Comparison of ENCODE assay signal across 9 mouse cellular contexts in genomic region chr7:24974893-24975595, GRCm38 (mm10). TPM values are rescaled to one million over a fixed set of nuclear protein-coding genes. Genes with fewer than 3 reads are reported as not detected.
A peak's percentile ranks its signal among the peaks of the same experiment; 100 is the strongest.
DNase-seq lines count a peak whose midpoint lies in the region; ATAC-seq and TF ChIP-seq lines count a peak whose summit lies in the region.
"Had no signal": no experiment of that assay in that cellular context is flagged by ENCODE, and none has a peak within 500 bp of the region (broad histone marks: within the 10 kb centered on the region; RNA-seq: fewer than 3 reads in every experiment).

No protein-coding gene starts in this region.

- no peak for ATAC-seq in kidney, embryonic 16.5 days (ENCODE audit: low FRiP score, low TSS enrichment)
- ATAC-seq in lung, embryonic 14.5 days (ENCODE audit: insufficient read depth) = no peak

- TF ChIP-seq POLR2A in kidney, adult 2 months (IDR thresholded peaks at IDR 0.05; ENCODE audit: low read depth, low read length) = no peak
- TF ChIP-seq POLR2A in ES-Bruce4 (IDR thresholded peaks at IDR 0.05; ENCODE audit: insufficient read depth, low read length) = no peak

- peaks cover 7% of the 10 kb centered on the region; the same call in 1 of the 2 replicates for H3K4me1 ChIP-seq in kidney, adult 2 months (ENCODE audit: control insufficient read depth, insufficient read depth, low read length)
- peaks cover 8% of the 10 kb centered on the region for H3K4me1 ChIP-seq in kidney, embryonic 16.5 days (ENCODE audit: insufficient read depth, low read length)
- H3K4me1 ChIP-seq in ES-Bruce4 (ENCODE audit: control insufficient read depth, insufficient read depth, low read length) = peaks cover 3% of the 10 kb centered on the region
- H3K4me1 ChIP-seq in lung, embryonic 14.5 days (ENCODE audit: insufficient read depth) = 0 out of 2 replicates have a peak, but pooled peaks cover 3% of the 10 kb centered on the region

- H3K4me2 ChIP-seq in kidney, embryonic 16.5 days (replicated peaks; ENCODE audit: low read depth, low read length) = no peak overlapping the region
- no peak overlapping the region for H3K4me2 ChIP-seq in lung, embryonic 14.5 days

- intact Hi-C loops in heart, postnatal 14 days (cut with DNase I) = loop anchor here (5.0 to 10.0 kb wide), 3 partner anchors 73 to 340 kb away; partner anchors contain the start of genes Arhgef1 and Megf8
- intact Hi-C loops in gastrocnemius, postnatal 36 days (cut with DNase I) = loop anchor here (10.0 kb wide), 1 partner anchor 160 kb away; no protein-coding TSS in a partner anchor

- no peaks in the 10 kb centered on the region for H3K9me3 ChIP-seq in kidney, embryonic 16.5 days (ENCODE audit: low read length)
- no peaks in the 10 kb centered on the region for H3K9me3 ChIP-seq in ES-Bruce4 (replicated peaks; ENCODE audit: control insufficient read depth, insufficient read depth, low read length, poor library complexity, severe bottlenecking)
- H3K9me3 ChIP-seq in lung, embryonic 14.5 days (ENCODE audit: low read depth, low read length) = no peaks in the 10 kb centered on the region

- H3K9ac ChIP-seq in kidney, embryonic 16.5 days (replicated peaks; ENCODE audit: low read length) = no peak overlapping the region
- H3K9ac ChIP-seq in ES-Bruce4 (ENCODE audit: low read depth, poor library complexity, severe bottlenecking) = no peak overlapping the region
- no peak overlapping the region for H3K9ac ChIP-seq in lung, embryonic 14.5 days

- DNase-seq in kidney, adult 2 months = peak; percentile 34
- DNase-seq in brain, adult 2 months (ENCODE audit: low read depth, low spot score) = peak; percentile 69
- peak; percentile 32 to 45 for DNase-seq in heart, postnatal 14 days
- DNase-seq in lung, embryonic 14.5 days = peak; percentile 80
- DNase-seq in thymus, postnatal 14 days = peak; percentile 47
- no peak for DNase-seq in gastrocnemius, postnatal 36 days

- TF ChIP-seq CTCF in kidney, adult 2 months (conservative IDR thresholded peaks at IDR 0.05; ENCODE audit: insufficient read depth, insufficient read length, low read depth, low read length) = peak; percentile 44
- TF ChIP-seq CTCF in ES-Bruce4 (IDR thresholded peaks at IDR 0.05; ENCODE audit: low read depth, low read length) = peak; percentile 26
- TF ChIP-seq CTCF in lung, embryonic 14.5 days (IDR thresholded peaks at IDR 0.05; ENCODE audit: low read depth) = peak; percentile 74

- TF ChIP-seq EP300 in ES-Bruce4 (IDR thresholded peaks at IDR 0.05; ENCODE audit: insufficient read depth, low read depth, low read length) = no peak

- no peak overlapping the region for H3K27ac ChIP-seq in kidney, adult 2 months (ENCODE audit: insufficient read depth, low read depth, low read length)
- no peak overlapping the region for H3K27ac ChIP-seq in kidney, embryonic 16.5 days (ENCODE audit: low read length)
- H3K27ac ChIP-seq in ES-Bruce4 (ENCODE audit: insufficient read depth, low read length) = no peak overlapping the region
- H3K27ac ChIP-seq in lung, embryonic 14.5 days (ENCODE audit: low read depth) = no peak overlapping the region
- H3K27ac ChIP-seq: macrophage had no signal

- no peaks in the 10 kb centered on the region for H3K27me3 ChIP-seq in kidney, adult 2 months (replicated peaks; ENCODE audit: control insufficient read depth, insufficient read depth, low read length)
- H3K27me3 ChIP-seq in kidney, embryonic 16.5 days (ENCODE audit: insufficient read depth, low read length) = no peaks in the 10 kb centered on the region
- H3K27me3 ChIP-seq in ES-Bruce4 (ENCODE audit: control insufficient read depth, insufficient read depth, low read length, poor library complexity, severe bottlenecking) = no peaks in the 10 kb centered on the region
- no peaks in the 10 kb centered on the region for H3K27me3 ChIP-seq in lung, embryonic 14.5 days (ENCODE audit: insufficient read depth, low read length)

- WGBS in kidney, adult 2 months = 28% methylated on average over 9 of the region's 9 CpGs
- 30% methylated on average over 9 of the region's 9 CpGs for WGBS in kidney, embryonic 16.5 days
- WGBS in lung, embryonic 14.5 days = 28% methylated on average over 9 of the region's 9 CpGs

- no peak overlapping the region for H3K4me3 ChIP-seq in kidney, adult 2 months (ENCODE audit: insufficient read depth, low read depth, low read length)
- H3K4me3 ChIP-seq in kidney, embryonic 16.5 days (ENCODE audit: low read length) = no peak overlapping the region
- H3K4me3 ChIP-seq in ES-Bruce4 (ENCODE audit: low read depth, low read length) = no peak overlapping the region
- no peak overlapping the region for H3K4me3 ChIP-seq in lung, embryonic 14.5 days (ENCODE audit: low read depth, low read length)

- H3K36me3 ChIP-seq in kidney, adult 2 months (ENCODE audit: control insufficient read depth, insufficient read depth, low read length) = no peaks in the 10 kb centered on the region
- H3K36me3 ChIP-seq in kidney, embryonic 16.5 days (ENCODE audit: insufficient read depth, low read length) = no peaks in the 10 kb centered on the region
- H3K36me3 ChIP-seq in ES-Bruce4 (ENCODE audit: control insufficient read depth, insufficient read depth, low read length, poor library complexity, severe bottlenecking) = no peaks in the 10 kb centered on the region
- H3K36me3 ChIP-seq in lung, embryonic 14.5 days (ENCODE audit: insufficient read depth) = 0 out of 2 replicates have a peak, but pooled peaks cover 2% of the 10 kb centered on the region

RNA-seq across cellular contexts. Expression of gene Rabac1, which starts 2.5 kb away (rescaled TPM):
- 549 and 618 TPM in 2 replicates for polyA plus RNA-seq in kidney, adult 2 months (2012; rRNA removed)
- 183 and 199 TPM in 2 replicates for polyA plus RNA-seq in kidney, embryonic 16.5 days (2015; fragmentation: Nextera tagmentation; extraction: Ambion mirVana)
- 84.4 and 97.6 TPM in 2 replicates for polyA plus RNA-seq in ES-Bruce4 (2011; ENCODE audit: insufficient read depth, insufficient read length, low read depth, missing spikeins)
- total RNA-seq in heart, postnatal 14 days (2021) = 100 to 1,000 TPM; 289 to 303 TPM
- 130 and 131 TPM in 2 replicates for polyA plus RNA-seq in lung, embryonic 14.5 days (2014; fragmentation: Nextera tagmentation; extraction: Ambion mirVana)
- total RNA-seq in gastrocnemius, postnatal 36 days (2021) = 100 to 1,000 TPM; 188 to 189 TPM

RNA-seq across cellular contexts. Expression of gene Atp1a3, which starts 30.7 kb away (rescaled TPM):
- polyA plus RNA-seq in kidney, adult 2 months (2012; rRNA removed) = 1.4 and 1.8 TPM in 2 replicates
- 0.66 and 1.5 TPM in 2 replicates for polyA plus RNA-seq in kidney, embryonic 16.5 days (2015; fragmentation: Nextera tagmentation; extraction: Ambion mirVana)
- polyA plus RNA-seq in ES-Bruce4 (2011; ENCODE audit: insufficient read depth, insufficient read length, low read depth, missing spikeins) = 7.0 and 9.4 TPM in 2 replicates
- total RNA-seq in heart, postnatal 14 days (2021) = under 1 TPM; 0.62 to 0.80 TPM
- 0.74 and 0.89 TPM in 2 replicates for polyA plus RNA-seq in lung, embryonic 14.5 days (2014; fragmentation: Nextera tagmentation; extraction: Ambion mirVana)
- total RNA-seq in gastrocnemius, postnatal 36 days (2021) = under 1 TPM; 0.08 to 0.15 TPM

RNA-seq across cellular contexts. Expression of gene Gm4881, which starts 30.8 kb away (rescaled TPM):
- not detected in 2 replicates for polyA plus RNA-seq in kidney, adult 2 months (2012; rRNA removed)
- not detected in 2 replicates for polyA plus RNA-seq in kidney, embryonic 16.5 days (2015; fragmentation: Nextera tagmentation; extraction: Ambion mirVana)
- not detected in 2 replicates for polyA plus RNA-seq in ES-Bruce4 (2011; ENCODE audit: insufficient read depth, insufficient read length, low read depth, missing spikeins)
- not detected for total RNA-seq in heart, postnatal 14 days (2021)
- not detected in 2 replicates for polyA plus RNA-seq in lung, embryonic 14.5 days (2014; fragmentation: Nextera tagmentation; extraction: Ambion mirVana)
- not detected for total RNA-seq in gastrocnemius, postnatal 36 days (2021)
- polyA plus RNA-seq: macrophage had no signal

Comparison
In these comparisons a context has a peak if more than half of its experiments do, and no peak if none do; other contexts are left out.
1. DNase-seq: peak in kidney, adult 2 months (single experiment), brain, adult 2 months (single experiment), heart, postnatal 14 days (2 of 2), lung, embryonic 14.5 days (single experiment) and thymus, postnatal 14 days (single experiment); none in gastrocnemius, postnatal 36 days (0 of 2).
2. Peak in every context shown above with its lines, with median percentiles within 50 percentile points of each other: CTCF ChIP-seq.